ENCODE assay signal across 28 mouse cellular contexts in the genomic region with DNA sequence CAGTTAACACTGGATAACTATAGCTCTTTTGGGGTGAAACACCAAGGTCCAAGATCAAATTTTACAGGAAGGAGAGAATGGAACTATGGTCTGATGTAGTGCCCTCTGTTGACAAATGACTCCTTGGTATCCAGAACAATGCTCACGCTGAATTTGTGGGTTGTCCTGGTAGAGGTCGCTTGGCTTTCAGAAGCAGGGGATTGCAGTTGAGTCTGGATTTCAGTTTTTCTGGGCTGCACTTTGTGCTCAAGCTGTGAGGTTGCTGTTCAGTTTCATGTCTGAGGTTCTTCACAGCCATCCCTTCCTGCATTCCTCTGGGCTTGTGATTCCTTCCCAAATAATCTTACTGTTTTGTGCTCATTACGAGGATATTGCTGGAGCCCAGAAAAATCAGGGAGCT.
DNase-seq lines count a peak whose midpoint lies in the region; ATAC-seq and TF ChIP-seq lines count a peak whose summit lies in the region.
"Had no signal": no experiment of that assay in that cellular context is flagged by ENCODE, and none has a peak within 500 bp of the region (broad histone marks: within the 10 kb centered on the region; RNA-seq: fewer than 3 reads in every experiment).

No protein-coding gene starts in this region.

- no peak for DNase-seq in forebrain, embryonic 10.5 days (ENCODE audit: extremely low spot score, low spot score)
- no peak for DNase-seq in forebrain, embryonic 11.5 days (ENCODE audit: low spot score)
- peak; percentile 51 for DNase-seq in kidney, adult 18-20 months
- DNase-seq in kidney, postnatal 36 days, result peak; percentile 32 to 36
- DNase-seq in hindbrain, embryonic 14.5 days (ENCODE audit: low spot score), result no peak
- no peak for DNase-seq in frontal cortex, adult 2 months (ENCODE audit: extremely low spot score in 1 of 2, low spot score in 1 of 2)
- DNase-seq in heart, adult 2 months, result no peak
- DNase-seq: adrenal gland, postnatal 14 days; cerebellum, adult 11-12 months; cerebellum, adult 9-11 months; gastrocnemius, postnatal 10 days; heart, postnatal 4 days; liver; lung, adult 2 months; lung, postnatal 14 days; right cerebral cortex, postnatal 25 days; thymus, adult 2 months; thymus, postnatal 36 days had no signal

- intact Hi-C loops in heart, adult 2 months (cut with DNase I), result no loop called here

- no peak for TF ChIP-seq CTCF in heart, adult 2 months (IDR thresholded peaks at IDR 0.05)

- no peak for TF ChIP-seq POLR2A in heart, adult 2 months (IDR thresholded peaks at IDR 0.05; ENCODE audit: insufficient read depth, low read depth, low read length)

- H3K27ac ChIP-seq in forebrain, embryonic 10.5 days, result 0 out of 2 replicates have a peak overlapping the region, but pooled peaks have one; percentile 9
- no peak overlapping the region for H3K27ac ChIP-seq in forebrain, embryonic 11.5 days (ENCODE audit: low read depth, low read length)
- peak overlapping the region; percentile 89 for H3K27ac ChIP-seq in kidney, embryonic 15.5 days
- no peak overlapping the region for H3K27ac ChIP-seq in hindbrain, embryonic 14.5 days
- no peak overlapping the region for H3K27ac ChIP-seq in heart, adult 2 months
- H3K27ac ChIP-seq: embryonic facial prominence, embryonic 12.5 days; hindbrain, embryonic 13.5 days; liver, embryonic 14.5 days; midbrain, embryonic 15.5 days had no signal

- H3K4me3 ChIP-seq in forebrain, embryonic 10.5 days, result no peak overlapping the region
- no peak overlapping the region for H3K4me3 ChIP-seq in forebrain, embryonic 11.5 days (ENCODE audit: low read depth, low read length)
- H3K4me3 ChIP-seq in kidney, embryonic 15.5 days (replicated peaks), result no peak overlapping the region
- no peak overlapping the region for H3K4me3 ChIP-seq in hindbrain, embryonic 14.5 days (replicated peaks; ENCODE audit: low read length)
- H3K4me3 ChIP-seq in heart, adult 2 months, result no peak overlapping the region
- H3K4me3 ChIP-seq: embryonic facial prominence, embryonic 12.5 days; hindbrain, embryonic 13.5 days; midbrain, embryonic 15.5 days had no signal

- no peak for TF ChIP-seq EP300 in heart, adult 2 months (IDR thresholded peaks at IDR 0.05; ENCODE audit: insufficient read depth, low read depth, low read length)

- ATAC-seq in forebrain, embryonic 11.5 days (replicated peaks; ENCODE audit: low FRiP score), result no peak
- no peak for ATAC-seq in kidney, embryonic 15.5 days (replicated peaks; ENCODE audit: low FRiP score)
- ATAC-seq in hindbrain, embryonic 14.5 days (ENCODE audit: low FRiP score), result no peak
- ATAC-seq: forebrain, embryonic 16.5 days; intestine, postnatal 0 days; midbrain, embryonic 15.5 days had no signal

- H3K27me3 ChIP-seq in forebrain, embryonic 10.5 days (ENCODE audit: poor library complexity, severe bottlenecking), result no peaks in the 10 kb centered on the region
- no peaks in the 10 kb centered on the region for H3K27me3 ChIP-seq in forebrain, embryonic 11.5 days (ENCODE audit: control insufficient read depth, insufficient read depth, low read length)
- no peaks in the 10 kb centered on the region for H3K27me3 ChIP-seq in kidney, embryonic 15.5 days
- H3K27me3 ChIP-seq in hindbrain, embryonic 14.5 days (ENCODE audit: control insufficient read depth, insufficient read depth, low read length), result no peaks in the 10 kb centered on the region
- H3K27me3 ChIP-seq in heart, adult 2 months (ENCODE audit: control insufficient read depth, insufficient read depth, low read length), result no peaks in the 10 kb centered on the region
- H3K27me3 ChIP-seq: CH12.LX; embryonic facial prominence, embryonic 12.5 days; hindbrain, embryonic 13.5 days; midbrain, embryonic 15.5 days had no signal

- no peaks in the 10 kb centered on the region for H3K9me3 ChIP-seq in forebrain, embryonic 10.5 days
- H3K9me3 ChIP-seq in forebrain, embryonic 11.5 days (ENCODE audit: control insufficient read depth, low read length), result no peaks in the 10 kb centered on the region
- no peaks in the 10 kb centered on the region for H3K9me3 ChIP-seq in kidney, embryonic 15.5 days (replicated peaks)
- H3K9me3 ChIP-seq in hindbrain, embryonic 14.5 days (ENCODE audit: control insufficient read depth, low read length), result no peaks in the 10 kb centered on the region
- H3K9me3 ChIP-seq: embryonic facial prominence, embryonic 12.5 days; G1E; hindbrain, embryonic 13.5 days; midbrain, embryonic 15.5 days had no signal

- no peaks in the 10 kb centered on the region for H3K79me2 ChIP-seq in heart, adult 2 months (replicated peaks; ENCODE audit: control insufficient read depth, insufficient read depth, low read length)

- peaks cover 10% of the 10 kb centered on the region for H3K4me1 ChIP-seq in forebrain, embryonic 10.5 days
- H3K4me1 ChIP-seq in forebrain, embryonic 11.5 days (replicated peaks; ENCODE audit: control insufficient read depth, insufficient read depth, low read length), result no peaks in the 10 kb centered on the region
- peaks cover 8% of the 10 kb centered on the region; the same call in 1 of the 2 replicates for H3K4me1 ChIP-seq in kidney, embryonic 15.5 days
- H3K4me1 ChIP-seq in hindbrain, embryonic 14.5 days (replicated peaks; ENCODE audit: control insufficient read depth, insufficient read depth, low read length), result no peaks in the 10 kb centered on the region
- no peaks in the 10 kb centered on the region for H3K4me1 ChIP-seq in heart, adult 2 months (ENCODE audit: control insufficient read depth, insufficient read depth, low read length)
- H3K4me1 ChIP-seq: hindbrain, embryonic 13.5 days; midbrain, embryonic 15.5 days had no signal

- no peaks in the 10 kb centered on the region for H3K36me3 ChIP-seq in forebrain, embryonic 10.5 days (replicated peaks)
- H3K36me3 ChIP-seq in forebrain, embryonic 11.5 days (ENCODE audit: control insufficient read depth, insufficient read depth, low read length), result no peaks in the 10 kb centered on the region
- no peaks in the 10 kb centered on the region for H3K36me3 ChIP-seq in kidney, embryonic 15.5 days
- H3K36me3 ChIP-seq in hindbrain, embryonic 14.5 days (replicated peaks; ENCODE audit: control insufficient read depth, insufficient read depth), result no peaks in the 10 kb centered on the region
- H3K36me3 ChIP-seq in heart, adult 2 months (ENCODE audit: control insufficient read depth, insufficient read depth, low read length), result no peaks in the 10 kb centered on the region
- H3K36me3 ChIP-seq: embryonic facial prominence, embryonic 12.5 days; G1E; hindbrain, embryonic 13.5 days; midbrain, embryonic 15.5 days had no signal

- H3K4me2 ChIP-seq in forebrain, embryonic 11.5 days (ENCODE audit: low read depth, low read length, severe bottlenecking), result no peak overlapping the region
- no peak overlapping the region for H3K4me2 ChIP-seq in kidney, embryonic 15.5 days
- no peak overlapping the region for H3K4me2 ChIP-seq in hindbrain, embryonic 14.5 days (replicated peaks)
- H3K4me2 ChIP-seq: embryonic facial prominence, embryonic 12.5 days; heart, embryonic 11.5 days; hindbrain, embryonic 13.5 days; midbrain, embryonic 15.5 days had no signal

- H3K9ac ChIP-seq in forebrain, embryonic 11.5 days (ENCODE audit: low read length), result no peak overlapping the region
- H3K9ac ChIP-seq in kidney, embryonic 15.5 days, result no peak overlapping the region
- H3K9ac ChIP-seq in hindbrain, embryonic 14.5 days, result no peak overlapping the region
- no peak overlapping the region for H3K9ac ChIP-seq in heart, adult 2 months (ENCODE audit: low read depth, low read length)
- H3K9ac ChIP-seq: embryonic facial prominence, embryonic 12.5 days; hindbrain, embryonic 13.5 days; liver, embryonic 14.5 days; midbrain, embryonic 15.5 days had no signal

- WGBS in forebrain, embryonic 10.5 days, result 68% methylated on average over 3 of the region's 3 CpGs
- 71% methylated on average over 3 of the region's 3 CpGs for WGBS in forebrain, embryonic 11.5 days
- WGBS in kidney, embryonic 15.5 days, result 74% methylated on average over 3 of the region's 3 CpGs
- 76% methylated on average over 3 of the region's 3 CpGs for WGBS in hindbrain, embryonic 14.5 days
- WGBS in heart, adult 2 months, result 77% methylated on average over 3 of the region's 3 CpGs

Comparison
In these comparisons a context has a peak if more than half of its experiments do, and no peak if none do; other contexts are left out.
1. H3K27ac ChIP-seq: peak in forebrain, embryonic 10.5 days (single experiment) and kidney, embryonic 15.5 days (single experiment); none in forebrain, embryonic 11.5 days (single experiment), hindbrain, embryonic 14.5 days (single experiment) and heart, adult 2 months (single experiment).
2. DNase-seq: peak in kidney, adult 18-20 months (single experiment) and kidney, postnatal 36 days (2 of 2); none in forebrain, embryonic 10.5 days (single experiment), forebrain, embryonic 11.5 days (single experiment), hindbrain, embryonic 14.5 days (single experiment), frontal cortex, adult 2 months (0 of 2) and heart, adult 2 months (0 of 2).